ENCODE assay signal across 10 mouse cellular contexts in the genomic region with DNA sequence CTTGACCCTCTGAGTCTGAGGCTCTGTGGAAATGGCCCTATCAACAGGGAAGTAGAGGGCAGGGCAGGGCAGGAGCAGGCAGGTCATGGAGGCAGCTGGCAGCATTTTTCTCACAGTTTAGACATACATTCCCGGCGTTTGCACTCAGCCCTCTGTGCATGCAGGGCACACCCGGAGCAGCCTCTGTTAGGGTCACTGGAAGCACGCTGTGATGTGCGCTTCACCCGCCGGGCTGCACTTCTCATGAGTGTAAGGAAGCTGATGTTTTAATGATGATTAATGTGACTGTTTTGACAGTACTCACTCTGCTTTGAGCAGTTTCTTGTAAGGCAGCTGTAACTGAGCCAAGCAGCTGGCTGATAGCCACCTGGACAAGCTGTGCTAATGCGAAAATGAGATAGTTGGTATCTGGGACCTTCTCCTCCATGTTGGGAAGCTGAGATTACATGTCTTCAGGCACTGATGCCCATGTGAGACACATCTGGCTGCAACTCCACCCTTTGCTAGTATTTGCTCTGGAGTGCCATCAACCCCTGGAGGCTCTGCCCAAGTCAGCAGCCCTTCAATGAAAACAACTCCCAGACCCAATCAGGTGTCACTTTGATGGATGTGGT.
DNase-seq lines count a peak whose midpoint lies in the region; ATAC-seq and TF ChIP-seq lines count a peak whose summit lies in the region.
"Had no signal": no experiment of that assay in that cellular context is flagged by ENCODE, and none has a peak within 500 bp of the region (broad histone marks: within the 10 kb centered on the region; RNA-seq: fewer than 3 reads in every experiment).

No protein-coding gene starts in this region.

- 15% methylated on average over 8 of the region's 8 CpGs for WGBS in hindbrain, embryonic 11.5 days
- WGBS in hindbrain, embryonic 12.5 days = 20% methylated on average over 8 of the region's 8 CpGs

- no peak for ATAC-seq in hindbrain, embryonic 11.5 days (ENCODE audit: low FRiP score)
- ATAC-seq in hindbrain, embryonic 12.5 days (ENCODE audit: low FRiP score) = no peak

- H3K4me1 ChIP-seq in hindbrain, embryonic 11.5 days (replicated peaks; ENCODE audit: control insufficient read depth, insufficient read depth, low read length) = peaks cover 3% of the 10 kb centered on the region
- peaks cover 12% of the 10 kb centered on the region for H3K4me1 ChIP-seq in hindbrain, embryonic 12.5 days
- H3K4me1 ChIP-seq in E14TG2a.4 (replicated peaks; ENCODE audit: low read depth, low read length) = peaks cover 97% of the 10 kb centered on the region

- H3K4me3 ChIP-seq in hindbrain, embryonic 11.5 days (ENCODE audit: low read depth, low read length) = no peak overlapping the region
- H3K4me3 ChIP-seq in hindbrain, embryonic 12.5 days = no peak overlapping the region
- H3K4me3 ChIP-seq in E14TG2a.4 (replicated peaks; ENCODE audit: low read length) = peak overlapping the region; percentile 54
- H3K4me3 ChIP-seq: embryonic facial prominence, embryonic 12.5 days had no signal

- H3K36me3 ChIP-seq in hindbrain, embryonic 11.5 days (ENCODE audit: control insufficient read depth, insufficient read depth, low read length) = no peaks in the 10 kb centered on the region
- H3K36me3 ChIP-seq in hindbrain, embryonic 12.5 days = no peaks in the 10 kb centered on the region
- H3K36me3 ChIP-seq in E14TG2a.4 (ENCODE audit: insufficient read depth, low read length) = no peaks in the 10 kb centered on the region
- H3K36me3 ChIP-seq: embryonic facial prominence, embryonic 12.5 days had no signal

- DNase-seq in hindbrain, embryonic 11.5 days (ENCODE audit: low spot score) = peak; percentile 31
- peak; percentile 92 for DNase-seq in c-Kit-positive CD71-positive TER-119-positive erythroid progenitor cells, embryonic 14.5 days (ENCODE audit: low spot score)
- DNase-seq in liver = peak; percentile 85
- no peak for DNase-seq in layer of hippocampus, postnatal 25 days (ENCODE audit: extremely low spot score in 1 of 2, low spot score in 1 of 2)
- no peak for DNase-seq in right cerebral cortex, postnatal 14 days
- DNase-seq in spleen, postnatal 10 days (ENCODE audit: low spot score in 2 of 2) = no peak
- DNase-seq: kidney, adult 11 months had no signal

- TF ChIP-seq CTCF in E14TG2a.4 (conservative IDR thresholded peaks at IDR 0.05; ENCODE audit: low read length) = no peak

- no peak overlapping the region for H3K4me2 ChIP-seq in hindbrain, embryonic 11.5 days (replicated peaks; ENCODE audit: low read depth, low read length)
- no peak overlapping the region for H3K4me2 ChIP-seq in hindbrain, embryonic 12.5 days (replicated peaks)
- H3K4me2 ChIP-seq: embryonic facial prominence, embryonic 12.5 days had no signal

- H3K27ac ChIP-seq in hindbrain, embryonic 11.5 days (ENCODE audit: low read depth, low read length) = no peak overlapping the region
- H3K27ac ChIP-seq in hindbrain, embryonic 12.5 days = no peak overlapping the region
- H3K27ac ChIP-seq: embryonic facial prominence, embryonic 12.5 days had no signal

- no peaks in the 10 kb centered on the region for H3K9me3 ChIP-seq in hindbrain, embryonic 11.5 days (ENCODE audit: control insufficient read depth, low read length)
- no peaks in the 10 kb centered on the region for H3K9me3 ChIP-seq in hindbrain, embryonic 12.5 days (replicated peaks)
- H3K9me3 ChIP-seq in E14TG2a.4 (ENCODE audit: low read length) = no peaks in the 10 kb centered on the region
- H3K9me3 ChIP-seq: embryonic facial prominence, embryonic 12.5 days had no signal

- no peaks in the 10 kb centered on the region for H3K27me3 ChIP-seq in hindbrain, embryonic 11.5 days (ENCODE audit: control insufficient read depth, insufficient read depth, low read length)
- no peaks in the 10 kb centered on the region for H3K27me3 ChIP-seq in hindbrain, embryonic 12.5 days
- H3K27me3 ChIP-seq in E14TG2a.4 (ENCODE audit: insufficient read depth, low read length) = 0 out of 2 replicates have a peak, but pooled peaks cover 2% of the 10 kb centered on the region
- H3K27me3 ChIP-seq: embryonic facial prominence, embryonic 12.5 days had no signal

- no peak overlapping the region for H3K9ac ChIP-seq in hindbrain, embryonic 11.5 days (ENCODE audit: low read depth, low read length)
- no peak overlapping the region for H3K9ac ChIP-seq in hindbrain, embryonic 12.5 days
- H3K9ac ChIP-seq: embryonic facial prominence, embryonic 12.5 days had no signal

Comparison
In these comparisons a context has a peak if more than half of its experiments do, and no peak if none do; other contexts are left out.
1. DNase-seq: peak in hindbrain, embryonic 11.5 days (single experiment), c-Kit-positive CD71-positive TER-119-positive erythroid progenitor cells, embryonic 14.5 days (single experiment) and liver (single experiment); none in layer of hippocampus, postnatal 25 days (0 of 2), right cerebral cortex, postnatal 14 days (single experiment) and spleen, postnatal 10 days (0 of 2).